Mouse (Mus musculus): ENCODE data around the gene Abtb1. TPM values are rescaled to one million over a fixed set of nuclear protein-coding genes. Genes with fewer than 3 reads are reported as not detected.

The Abtb1 gene
- polyA plus RNA-seq, 1 experiment from 2014 or later = 43.4 TPM

DNA sequence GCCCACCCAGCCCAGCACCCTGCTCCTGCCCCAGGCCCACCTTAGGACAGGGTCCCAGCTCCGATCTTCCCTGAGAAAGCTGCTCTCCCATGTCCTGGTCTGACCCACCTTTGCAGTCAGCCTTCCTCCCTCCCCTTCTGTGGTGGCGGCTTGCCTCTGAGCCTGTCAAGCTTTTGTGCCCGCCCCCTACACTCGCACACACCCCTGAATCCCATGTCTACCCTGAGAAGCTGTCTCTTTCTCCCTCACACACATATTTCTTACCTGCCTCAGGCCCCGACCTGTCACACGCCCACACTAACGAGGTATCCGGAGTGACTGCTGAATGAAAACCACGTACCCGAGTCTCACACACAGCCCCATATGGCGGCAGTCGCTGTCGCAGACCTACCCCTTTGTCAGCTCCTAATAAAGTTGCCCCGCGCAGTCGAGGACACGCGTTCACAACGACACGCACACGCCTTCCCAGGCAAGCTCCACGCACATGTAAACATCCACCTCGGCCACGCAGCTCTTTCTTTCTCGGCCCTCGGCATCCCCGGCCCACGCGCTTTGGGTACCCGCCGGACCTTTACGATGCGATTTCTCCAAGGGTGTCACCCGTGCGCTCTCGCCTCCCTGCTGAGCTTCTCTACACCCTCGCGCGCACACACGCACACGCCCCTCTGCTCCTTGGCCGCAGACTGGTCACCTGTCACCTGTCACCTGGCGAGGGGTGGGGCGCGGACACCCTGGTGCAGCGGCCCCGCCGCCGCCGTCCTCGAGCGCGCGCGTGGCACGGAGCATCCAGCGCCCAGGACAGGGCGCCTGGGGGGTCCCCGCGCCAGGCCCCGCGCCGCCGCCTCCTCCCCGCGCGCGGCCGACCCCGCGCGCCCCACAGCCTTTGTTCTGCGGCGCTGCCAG lies 32.4 kb upstream of the Abtb1 start:
- 2% methylated on average over 66 of the region's 74 CpGs for WGBS
- H3K4me1 ChIP-seq (replicated peaks) = peaks cover 49% of the 10 kb centered on the region
- peak overlapping the region; percentile 85 for H3K4me2 ChIP-seq
- no peaks in the 10 kb centered on the region for H3K36me3 ChIP-seq
- peak overlapping the region; percentile 98 for H3K9ac ChIP-seq
- H3K9me3 ChIP-seq = no peaks in the 10 kb centered on the region
- peak; percentile 51 for ATAC-seq (ENCODE audit: low read depth)
- peak overlapping the region; percentile 94 for H3K4me3 ChIP-seq
- peak overlapping the region; percentile 96 for H3K27ac ChIP-seq (replicated peaks)
- H3K27me3 ChIP-seq = no peaks in the 10 kb centered on the region

DNA sequence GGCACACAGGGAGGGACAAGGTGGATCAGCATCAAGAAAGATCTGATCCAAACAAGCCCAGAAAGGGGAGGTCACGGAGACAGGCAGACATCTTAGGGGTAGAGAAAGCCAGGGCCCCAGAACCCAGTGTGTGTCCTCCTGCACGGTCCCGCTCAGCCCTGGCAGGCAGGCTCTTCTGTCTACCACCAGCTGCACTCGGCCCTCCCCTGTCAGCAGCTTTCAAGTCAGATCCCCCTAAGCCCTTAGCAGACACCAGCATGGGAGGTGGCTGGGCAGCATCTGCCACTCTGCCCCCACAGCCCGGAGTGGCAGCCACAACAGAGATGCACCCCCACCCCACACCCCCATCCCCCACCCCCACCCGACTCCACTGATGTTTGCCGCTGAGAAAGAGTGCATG lies 31.0 kb upstream of the Abtb1 start:
- H3K4me1 ChIP-seq (replicated peaks) = peaks cover 52% of the 10 kb centered on the region
- peak overlapping the region; percentile 98 for H3K9ac ChIP-seq
- H3K36me3 ChIP-seq = 0 out of 2 replicates have a peak, but pooled peaks cover 12% of the 10 kb centered on the region
- H3K4me2 ChIP-seq = peak overlapping the region; percentile 85
- WGBS = 21% methylated on average over 7 of the region's 7 CpGs
- ATAC-seq (ENCODE audit: low read depth) = peak; percentile 22
- peak overlapping the region; percentile 94 for H3K4me3 ChIP-seq
- peak overlapping the region; percentile 96 for H3K27ac ChIP-seq (replicated peaks)
- H3K27me3 ChIP-seq = no peaks in the 10 kb centered on the region
- no peaks in the 10 kb centered on the region for H3K9me3 ChIP-seq

DNA sequence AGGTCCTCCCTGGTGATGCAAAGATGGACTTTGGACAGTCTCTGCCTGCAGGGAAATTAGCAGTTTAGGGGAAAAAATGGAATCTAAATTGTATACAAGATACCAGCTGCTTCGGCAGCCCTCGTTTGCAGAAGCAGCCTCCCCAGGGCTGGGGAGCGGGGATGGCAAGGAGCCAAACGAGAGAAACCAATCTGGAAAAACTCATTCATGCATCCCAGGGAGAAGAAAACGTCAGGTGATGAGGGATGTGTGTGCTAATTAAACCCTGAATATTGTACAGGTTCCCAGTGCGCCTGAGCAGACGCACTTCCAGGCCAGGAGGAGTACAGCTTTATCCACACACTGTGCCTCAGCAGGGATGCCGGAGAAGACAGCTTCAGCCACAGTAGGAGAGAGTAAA lies 29.8 kb upstream of the Abtb1 start:
- H3K27ac ChIP-seq (replicated peaks) = peak overlapping the region; percentile 96
- peaks cover 21% of the 10 kb centered on the region; the same call in 1 of the 2 replicates for H3K36me3 ChIP-seq
- peak overlapping the region; percentile 85 for H3K4me2 ChIP-seq
- H3K4me1 ChIP-seq (replicated peaks) = peaks cover 60% of the 10 kb centered on the region
- H3K4me3 ChIP-seq = peak overlapping the region; percentile 94
- H3K9ac ChIP-seq = peak overlapping the region; percentile 98; the same call in 1 of the 2 replicates
- no peaks in the 10 kb centered on the region for H3K27me3 ChIP-seq
- peak; percentile 15; the same call in 1 of the 2 replicates for ATAC-seq (ENCODE audit: low read depth)
- H3K9me3 ChIP-seq = no peaks in the 10 kb centered on the region
- WGBS = 26% methylated on average over 8 of the region's 8 CpGs

DNA sequence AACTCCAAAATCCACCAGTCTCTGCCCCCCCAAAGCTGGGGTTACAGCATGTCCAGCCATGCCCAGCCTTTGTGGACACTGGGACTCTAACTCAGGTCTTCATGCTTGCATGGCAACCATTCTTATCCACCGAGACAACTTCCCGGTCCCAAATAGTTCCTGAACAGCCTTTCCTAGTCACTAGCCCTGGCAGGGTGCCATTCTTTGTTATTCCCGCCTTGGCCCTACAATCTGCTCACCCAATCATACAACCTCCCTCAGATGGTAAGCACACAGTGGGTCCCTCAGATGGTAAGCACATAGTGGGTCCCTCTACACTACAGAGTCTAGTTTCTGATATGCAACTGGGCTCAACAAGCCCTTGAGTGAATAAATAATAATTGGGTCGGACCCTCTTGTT lies 28.8 kb upstream of the Abtb1 start:
- Histone ChIP-seq H3K4me2 (peak overlapping the region; percentile 85), H3K27ac (replicated peaks) (peak overlapping the region; percentile 96), H3K9ac (peak overlapping the region; percentile 5; the same call in 1 of the 2 replicates), H3K4me3 (0 out of 2 replicates have a peak overlapping the region, but pooled peaks have one; percentile 94), H3K4me1 (replicated peaks) (peaks cover 69% of the 10 kb centered on the region), H3K27me3 (no peaks in the 10 kb centered on the region), H3K36me3 (peaks cover 30% of the 10 kb centered on the region; the same call in 1 of the 2 replicates), H3K9me3 (no peaks in the 10 kb centered on the region)
- WGBS = 27% methylated on average over 4 of the region's 4 CpGs
- no peak for ATAC-seq (ENCODE audit: low read depth)

DNA sequence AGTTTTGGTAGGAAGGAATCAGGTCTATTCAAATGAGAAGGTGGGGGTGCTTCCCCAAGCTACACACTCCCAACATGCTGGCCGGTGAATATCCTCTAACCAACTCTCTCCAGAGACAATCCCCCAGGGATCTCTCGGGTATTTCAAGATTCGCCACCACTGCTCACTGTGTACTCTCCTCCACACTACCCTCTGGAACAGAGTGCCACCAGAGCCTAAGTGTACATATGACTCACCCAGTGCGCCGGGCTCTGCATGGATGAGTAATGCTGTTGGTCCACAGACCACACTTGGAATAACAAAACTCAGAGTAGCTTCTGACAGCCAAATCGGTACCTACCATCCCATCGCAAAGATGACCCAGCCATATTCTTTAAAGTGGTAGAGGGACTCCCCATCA lies 27.7 kb upstream of the Abtb1 start:
- Histone ChIP-seq H3K4me2 (no peak overlapping the region), H3K36me3 (peaks cover 42% of the 10 kb centered on the region), H3K27ac (replicated peaks) (peak overlapping the region; percentile 96; the same call in 1 of the 2 replicates), H3K9me3 (no peaks in the 10 kb centered on the region), H3K9ac (no peak overlapping the region), H3K4me3 (no peak overlapping the region), H3K4me1 (replicated peaks) (peaks cover 66% of the 10 kb centered on the region), H3K27me3 (no peaks in the 10 kb centered on the region)
- no peak for ATAC-seq (ENCODE audit: low read depth)
- WGBS = 83% methylated on average over 7 of the region's 7 CpGs

DNA sequence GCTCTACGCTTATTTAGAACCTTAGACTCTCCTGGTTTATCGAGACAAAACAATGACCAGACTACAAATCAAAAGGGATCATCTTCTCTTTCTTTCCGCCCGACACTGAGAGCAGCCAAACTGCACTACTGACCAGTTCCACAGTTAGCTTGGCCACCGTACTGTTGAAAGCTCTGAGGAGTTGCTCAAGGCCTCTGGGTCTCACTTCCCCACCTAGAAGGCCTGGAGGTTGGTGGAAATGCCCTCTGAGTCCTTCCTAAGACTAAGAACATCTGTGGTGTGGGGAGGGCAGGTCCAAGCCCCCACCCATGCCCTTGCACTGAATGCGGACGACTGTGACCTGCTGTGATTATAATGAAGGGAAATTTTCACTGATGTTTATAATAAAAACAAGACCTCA lies 23.9 kb upstream of the Abtb1 start:
- H3K9me3 ChIP-seq = peaks cover 2% of the 10 kb centered on the region; the same call in 1 of the 2 replicates
- H3K27me3 ChIP-seq = no peaks in the 10 kb centered on the region
- H3K4me2 ChIP-seq = no peak overlapping the region
- peaks cover 35% of the 10 kb centered on the region for H3K4me1 ChIP-seq (replicated peaks)
- no peak for ATAC-seq (ENCODE audit: low read depth)
- no peak overlapping the region for H3K27ac ChIP-seq (replicated peaks)
- H3K36me3 ChIP-seq = peaks cover 77% of the 10 kb centered on the region
- no peak overlapping the region for H3K4me3 ChIP-seq
- H3K9ac ChIP-seq = no peak overlapping the region
- 80% methylated on average over 7 of the region's 7 CpGs for WGBS

DNA sequence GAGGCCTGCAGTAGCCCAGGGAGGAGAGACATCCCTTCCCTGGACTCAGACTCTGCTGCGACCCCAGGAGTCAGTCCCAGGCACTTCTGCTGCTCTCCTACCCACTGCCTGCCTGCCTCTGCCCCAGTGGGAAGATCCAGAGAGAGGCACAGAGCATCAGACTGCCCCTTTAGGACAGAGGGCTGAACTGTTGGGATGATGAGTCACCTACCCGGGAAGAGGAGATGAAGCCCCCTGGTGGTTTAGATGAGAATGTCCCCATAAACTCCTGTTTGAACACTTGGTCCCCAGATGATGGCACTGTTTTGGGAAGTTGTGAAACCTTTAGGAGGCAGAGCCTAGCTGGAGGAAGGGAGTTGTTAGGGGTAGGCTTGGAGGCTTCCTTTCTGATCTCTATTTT lies 19.1 kb upstream of the Abtb1 start:
- ATAC-seq (ENCODE audit: low read depth) = no peak
- H3K4me1 ChIP-seq (replicated peaks) = peaks cover 17% of the 10 kb centered on the region
- H3K9ac ChIP-seq = no peak overlapping the region
- no peak overlapping the region for H3K27ac ChIP-seq (replicated peaks)
- peaks cover 2% of the 10 kb centered on the region; the same call in 1 of the 2 replicates for H3K9me3 ChIP-seq
- H3K27me3 ChIP-seq = no peaks in the 10 kb centered on the region
- WGBS = 15% methylated on average over 2 of the region's 2 CpGs
- H3K4me2 ChIP-seq = no peak overlapping the region
- peaks cover 93% of the 10 kb centered on the region for H3K36me3 ChIP-seq
- H3K4me3 ChIP-seq = no peak overlapping the region

DNA sequence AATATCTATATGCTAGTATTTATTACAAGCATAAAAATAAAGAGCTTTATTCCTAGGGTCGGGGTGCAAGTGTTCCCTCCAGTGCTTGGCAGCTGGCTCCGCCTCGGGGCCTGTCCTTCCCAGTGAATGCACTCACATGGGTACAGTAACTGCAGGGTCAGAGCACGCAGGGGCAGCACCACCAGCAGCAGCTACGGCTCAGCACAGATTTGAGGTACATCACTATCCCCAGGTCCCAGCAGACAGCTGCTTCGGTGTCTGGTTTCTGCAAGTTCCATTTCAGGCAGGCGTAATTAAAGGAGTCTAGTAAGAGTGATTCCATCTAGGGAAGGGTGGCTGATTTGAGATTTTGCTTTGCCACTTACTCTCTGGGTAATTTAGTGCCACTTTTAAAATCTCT lies 16.6 kb upstream of the Abtb1 start:
- peaks cover 2% of the 10 kb centered on the region; the same call in 1 of the 2 replicates for H3K9me3 ChIP-seq
- H3K27me3 ChIP-seq = no peaks in the 10 kb centered on the region
- no peak for ATAC-seq (ENCODE audit: low read depth)
- H3K4me3 ChIP-seq = no peak overlapping the region
- no peak overlapping the region for H3K4me2 ChIP-seq
- peaks cover 33% of the 10 kb centered on the region for H3K4me1 ChIP-seq (replicated peaks)
- peak overlapping the region; percentile 29; the same call in 1 of the 2 replicates for H3K27ac ChIP-seq (replicated peaks)
- 60% methylated on average over 7 of the region's 7 CpGs for WGBS
- peaks cover 89% of the 10 kb centered on the region for H3K36me3 ChIP-seq
- no peak overlapping the region for H3K9ac ChIP-seq

DNA sequence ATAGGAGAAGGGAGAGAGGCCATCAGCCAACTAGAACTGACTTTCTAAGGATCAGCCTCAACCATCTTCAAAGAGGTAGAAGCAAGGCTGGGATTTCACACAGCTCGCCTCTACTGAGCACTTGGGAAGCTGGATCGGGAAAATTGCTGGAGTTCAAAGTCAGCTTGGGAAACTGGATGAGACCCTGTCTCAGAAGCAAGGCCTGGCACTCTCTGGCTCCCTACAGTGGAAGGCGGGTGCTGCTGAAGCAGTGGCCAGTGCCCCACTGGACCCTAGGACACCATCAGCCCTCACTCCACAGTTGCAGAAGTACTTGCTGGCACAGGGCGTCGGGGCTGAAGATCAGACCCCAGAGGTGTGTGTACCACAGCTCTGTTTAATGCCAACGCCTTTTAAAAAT lies 16.0 kb upstream of the Abtb1 start:
- Histone ChIP-seq H3K27ac (replicated peaks) (peak overlapping the region; percentile 29), H3K9ac (no peak overlapping the region), H3K36me3 (peaks cover 88% of the 10 kb centered on the region), H3K4me3 (no peak overlapping the region), H3K4me2 (no peak overlapping the region), H3K4me1 (replicated peaks) (peaks cover 37% of the 10 kb centered on the region), H3K27me3 (no peaks in the 10 kb centered on the region), H3K9me3 (peaks cover 2% of the 10 kb centered on the region; the same call in 1 of the 2 replicates)
- WGBS = 86% methylated on average over 6 of the region's 6 CpGs
- ATAC-seq (ENCODE audit: low read depth) = no peak

DNA sequence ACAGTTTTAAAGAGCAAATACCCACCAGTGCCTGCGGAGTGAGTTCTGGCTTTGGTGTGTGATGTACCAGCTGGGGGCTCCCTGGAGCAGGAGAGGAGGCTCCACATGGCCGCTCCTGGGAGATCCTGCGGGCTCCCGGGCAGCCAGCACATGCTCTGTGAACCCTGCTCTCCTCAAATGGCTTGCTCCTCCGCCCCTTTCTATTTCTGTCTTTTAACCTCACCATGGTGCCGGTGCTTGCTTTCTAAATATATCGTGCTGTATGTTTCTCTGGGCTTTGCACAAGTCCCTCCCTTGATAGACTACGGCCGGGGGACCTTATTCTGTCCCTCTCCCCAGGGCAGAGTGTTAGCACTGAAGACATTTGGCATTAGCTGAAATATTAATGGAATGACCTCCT lies 15.5 kb upstream of the Abtb1 start:
- Histone ChIP-seq H3K4me1 (replicated peaks) (peaks cover 37% of the 10 kb centered on the region), H3K9me3 (peaks cover 2% of the 10 kb centered on the region; the same call in 1 of the 2 replicates), H3K9ac (peak overlapping the region; percentile 5; the same call in 1 of the 2 replicates), H3K4me3 (no peak overlapping the region), H3K27me3 (no peaks in the 10 kb centered on the region), H3K27ac (replicated peaks) (peak overlapping the region; percentile 29; the same call in 1 of the 2 replicates), H3K36me3 (peaks cover 87% of the 10 kb centered on the region), H3K4me2 (no peak overlapping the region)
- ATAC-seq (ENCODE audit: low read depth) = no peak
- 47% methylated on average over 9 of the region's 9 CpGs for WGBS

DNA sequence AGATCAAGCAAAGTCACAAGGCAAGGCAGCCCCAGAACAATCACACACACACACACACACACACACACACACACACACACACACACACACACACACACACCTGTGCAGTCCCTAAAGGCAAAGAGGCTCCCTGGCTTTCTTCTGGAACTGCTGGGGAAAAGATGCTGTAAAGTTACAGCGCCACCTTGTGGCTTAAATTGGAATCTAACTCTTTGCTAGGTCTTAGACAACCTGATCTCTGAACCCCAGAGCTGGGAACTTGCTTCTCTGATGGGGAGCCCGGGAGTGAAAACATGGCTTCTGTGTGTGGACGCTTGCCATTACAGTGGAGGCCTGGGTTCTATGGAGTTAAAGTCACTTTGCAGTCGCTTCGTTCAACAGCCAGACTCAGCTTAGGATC lies 13.9 kb upstream of the Abtb1 start:
- 21% methylated on average over 5 of the region's 5 CpGs for WGBS
- Histone ChIP-seq H3K27me3 (no peaks in the 10 kb centered on the region), H3K4me1 (replicated peaks) (peaks cover 37% of the 10 kb centered on the region), H3K4me3 (no peak overlapping the region), H3K27ac (replicated peaks) (no peak overlapping the region), H3K36me3 (peaks cover 83% of the 10 kb centered on the region), H3K9me3 (no peaks in the 10 kb centered on the region), H3K4me2 (no peak overlapping the region), H3K9ac (no peak overlapping the region)
- ATAC-seq (ENCODE audit: low read depth) = no peak

DNA sequence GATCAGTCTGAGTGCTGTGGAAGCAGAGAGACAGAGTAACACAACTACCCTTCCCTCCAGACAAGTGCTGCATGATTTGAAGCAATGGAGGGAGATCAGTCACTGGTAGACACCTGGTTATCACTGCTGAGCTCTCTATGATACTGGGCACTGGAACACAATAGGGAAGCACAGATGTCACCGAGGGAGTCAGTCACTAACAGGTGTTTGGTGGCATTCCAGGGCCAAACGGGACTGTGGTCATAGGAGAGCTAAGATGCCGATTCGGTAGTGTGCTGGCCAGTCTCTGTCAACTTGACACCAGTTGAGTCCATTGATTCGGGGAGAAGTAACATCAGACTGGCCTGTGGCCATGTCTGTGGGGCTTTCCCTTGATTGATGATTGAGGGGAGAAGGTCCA lies 12.7 kb upstream of the Abtb1 start:
- peaks cover 37% of the 10 kb centered on the region for H3K4me1 ChIP-seq (replicated peaks)
- WGBS = 72% methylated on average over 5 of the region's 5 CpGs
- H3K27me3 ChIP-seq = no peaks in the 10 kb centered on the region
- peaks cover 83% of the 10 kb centered on the region for H3K36me3 ChIP-seq
- no peak overlapping the region for H3K4me3 ChIP-seq
- H3K9me3 ChIP-seq = no peaks in the 10 kb centered on the region
- H3K27ac ChIP-seq (replicated peaks) = no peak overlapping the region
- ATAC-seq (ENCODE audit: low read depth) = no peak
- H3K4me2 ChIP-seq = no peak overlapping the region
- no peak overlapping the region for H3K9ac ChIP-seq
